Mouse (Mus musculus) regulatory T cell (primary cell): Measurements from ENCODE around the gene Ddx56.
"Not testable (repeated sequence)": the region's sequence is repeated elsewhere in the genome, so short reads cannot be mapped to it uniquely, and the experiment has no call there.

ENCODE experiments used
- in situ Hi-C: fragments of 300-600 bp; cut with MboI, MseI; formaldehyde crosslinking; loops from one replicate; pipeline ENCODE4 v1.15.1; 2025; ENCODE audit warnings: high pct_unique_total_duplicates

Gene Ddx56

DNA sequence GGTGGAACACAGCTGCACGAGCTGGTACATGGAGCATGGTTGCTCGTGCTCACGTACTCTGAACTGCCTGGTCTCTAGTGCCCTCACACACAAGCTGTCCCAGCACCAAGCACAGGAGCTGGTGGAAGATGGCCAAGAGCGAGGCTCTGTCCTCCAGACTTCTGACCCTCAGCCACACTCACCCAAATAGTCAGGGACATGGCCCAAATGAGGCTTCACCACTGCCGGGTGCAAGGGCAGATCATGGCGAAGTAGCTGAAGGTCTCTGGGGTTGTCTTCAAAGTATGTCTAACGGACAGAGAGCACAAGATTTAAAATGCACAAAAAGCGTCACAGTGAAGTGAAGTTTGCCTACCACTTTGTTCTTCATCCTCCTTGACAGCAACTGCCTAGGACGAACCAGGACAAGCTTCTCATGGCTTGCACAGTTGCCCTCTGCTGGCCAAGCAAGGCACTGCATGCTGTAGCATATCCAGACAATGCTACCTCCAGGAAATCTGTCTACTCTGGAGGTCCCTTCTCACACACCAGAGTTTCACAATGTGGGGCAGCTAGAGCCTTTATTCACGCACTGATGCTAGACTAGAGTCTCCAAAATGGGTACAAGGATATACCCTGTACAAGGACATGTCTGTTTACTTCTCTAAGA, 6.0 kb downstream of the Ddx56 start:
- in situ Hi-C loops, result loop anchor here (5.0 kb wide), 1 partner anchor 59 kb away; the partner anchor contains the start of genes A730071L15Rik and Nudcd3

DNA sequence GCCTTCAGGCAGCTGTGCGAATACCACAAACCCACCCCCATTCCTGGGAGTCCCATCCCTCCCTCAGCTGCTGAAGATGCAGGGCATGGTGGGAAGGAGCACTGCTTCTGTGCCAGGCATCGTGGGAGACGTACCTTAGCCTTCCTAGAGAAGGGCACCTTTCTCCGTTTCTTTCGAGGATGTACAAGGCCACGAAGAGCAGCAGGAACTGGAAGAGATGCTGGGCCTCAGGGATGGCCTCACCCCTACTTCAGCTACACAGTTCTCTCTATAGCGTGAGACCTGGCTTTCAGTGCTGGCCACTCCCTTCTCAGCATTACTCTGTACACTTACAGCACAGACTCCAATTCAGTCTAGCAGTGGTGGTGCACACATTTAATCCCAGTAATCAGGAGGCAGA, 8.2 kb downstream of the Ddx56 start:
- in situ Hi-C loops, result no loop called here

DNA sequence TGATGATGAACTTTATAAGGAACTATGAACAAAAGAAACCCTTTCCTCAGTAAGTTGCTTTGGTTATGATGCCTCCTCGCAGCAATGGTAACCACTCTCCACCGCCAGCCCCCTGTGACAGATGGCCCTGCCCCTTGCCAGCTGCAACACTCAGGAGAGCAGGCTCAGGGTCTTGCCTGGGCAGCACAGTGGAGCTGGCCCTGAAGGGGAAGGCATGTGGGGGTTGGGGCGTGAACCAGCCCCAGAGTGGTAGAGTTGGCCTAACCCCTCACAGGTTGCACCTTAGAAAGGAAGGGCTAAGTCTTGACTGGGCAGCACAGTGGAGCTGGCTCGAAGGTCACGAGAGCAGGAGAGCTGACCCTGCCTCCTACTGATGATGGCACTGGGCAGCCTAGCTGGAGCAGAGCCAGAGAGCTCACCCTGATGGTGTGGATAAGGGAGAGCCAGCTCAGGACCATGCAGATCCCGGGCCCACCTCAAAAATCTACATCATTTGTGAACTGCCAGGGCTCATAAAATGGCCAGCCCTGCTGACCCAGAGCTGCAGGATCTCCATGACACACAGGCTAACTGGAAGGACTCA, 11.0 kb downstream of the Ddx56 start:
- in situ Hi-C loops, result no loop called here

DNA sequence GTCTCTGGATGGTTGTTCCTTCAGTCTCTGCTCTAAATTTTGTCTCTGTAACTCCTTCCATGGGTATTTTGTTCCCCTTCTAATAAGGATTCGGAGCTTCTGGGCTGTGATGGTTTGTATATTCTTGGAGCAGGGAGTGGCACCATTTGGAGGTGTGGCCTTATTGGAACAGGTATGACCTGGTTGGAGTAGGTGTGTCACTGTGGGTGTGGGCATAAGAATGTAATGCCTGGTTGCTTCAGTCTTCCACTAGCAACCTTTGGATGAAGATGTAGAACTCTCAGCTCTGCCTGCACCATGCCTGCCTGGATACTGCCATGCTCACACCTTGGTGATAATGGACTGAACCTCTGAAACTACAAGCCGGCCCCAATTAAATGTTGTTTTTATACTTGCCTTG, 13.0 kb downstream of the Ddx56 start:
- in situ Hi-C loops, result not testable (repeated sequence)

DNA sequence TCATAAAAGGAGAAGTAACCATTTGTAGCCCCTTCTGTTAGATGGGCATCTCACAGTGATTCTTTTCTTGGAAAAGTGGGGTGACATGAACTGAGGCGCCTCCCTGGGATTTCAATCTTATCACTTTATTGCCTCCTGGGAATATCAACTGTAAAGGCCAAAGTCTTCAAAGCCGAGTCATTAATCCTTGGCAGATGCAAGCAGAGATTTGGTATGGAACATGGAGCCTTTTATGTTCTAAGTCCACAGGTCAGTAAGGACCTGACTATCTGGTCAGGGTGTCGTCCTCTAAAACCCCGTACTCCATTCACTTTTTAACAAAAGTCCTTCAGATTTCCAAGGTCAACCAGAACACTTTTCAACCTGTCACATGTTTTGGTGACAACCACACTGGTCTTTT, 14.7 kb downstream of the Ddx56 start:
- in situ Hi-C loops, result no loop called here

DNA sequence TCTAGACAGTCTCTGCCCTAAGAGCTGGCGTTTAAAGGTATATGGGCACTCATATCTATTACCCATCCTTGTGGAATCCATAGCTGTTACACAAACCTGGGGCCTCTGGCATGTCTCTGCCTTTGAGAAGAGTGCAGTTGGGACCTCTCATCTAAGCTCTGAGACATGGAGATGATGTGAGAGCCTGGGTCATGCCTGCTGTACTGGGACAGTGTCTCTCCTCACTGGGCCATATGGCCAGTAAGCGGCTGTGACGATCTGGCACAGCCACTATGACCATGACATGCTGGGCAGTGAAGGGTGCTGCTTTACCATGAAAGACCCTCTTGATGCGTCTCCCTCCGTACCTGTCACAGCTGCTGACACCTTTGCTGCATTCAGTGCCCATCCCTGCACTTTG, 15.3 kb downstream of the Ddx56 start:
- in situ Hi-C loops, result no loop called here

DNA sequence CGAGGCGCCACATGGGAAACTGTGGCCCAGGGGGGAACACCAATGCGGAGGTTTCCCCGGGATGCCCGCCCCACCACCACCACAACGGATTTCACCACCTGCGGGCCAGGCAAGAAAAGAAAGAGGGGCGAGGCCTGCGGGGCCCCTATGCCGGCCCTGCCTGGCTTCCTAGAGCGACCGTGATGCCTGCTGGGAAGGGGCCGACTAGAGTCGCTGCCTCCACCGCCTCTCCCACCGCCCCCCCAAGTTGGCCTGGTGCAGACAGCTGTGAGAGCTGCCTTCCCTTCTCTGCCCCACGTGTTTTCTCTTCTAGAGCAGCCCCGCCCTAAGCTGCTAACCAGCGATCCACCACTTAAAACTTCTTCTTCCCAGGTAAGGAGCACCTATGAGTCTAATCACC, 22.9 kb downstream of the Ddx56 start:
- in situ Hi-C loops, result no loop called here

DNA sequence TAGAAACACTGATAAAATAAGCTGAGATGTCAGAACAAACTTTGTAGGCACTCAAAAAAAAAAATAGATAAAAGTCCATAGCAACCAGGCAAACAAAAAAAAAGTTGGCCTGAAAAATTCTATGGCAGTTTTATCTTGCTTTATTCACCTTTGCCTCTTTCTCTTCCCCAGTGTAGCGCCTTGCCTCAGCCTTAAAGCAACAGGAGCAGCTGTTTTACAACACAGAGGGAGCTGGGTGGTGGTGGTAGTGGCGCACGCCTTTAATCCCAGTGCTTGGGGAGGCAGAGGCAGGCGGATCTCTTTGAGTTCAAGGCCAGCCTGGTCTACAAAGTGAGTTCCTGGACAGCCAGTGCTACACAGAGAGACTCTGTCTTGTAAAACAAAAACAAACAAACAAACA, 34.5 kb downstream of the Ddx56 start:
- in situ Hi-C loops, result no loop called here

DNA sequence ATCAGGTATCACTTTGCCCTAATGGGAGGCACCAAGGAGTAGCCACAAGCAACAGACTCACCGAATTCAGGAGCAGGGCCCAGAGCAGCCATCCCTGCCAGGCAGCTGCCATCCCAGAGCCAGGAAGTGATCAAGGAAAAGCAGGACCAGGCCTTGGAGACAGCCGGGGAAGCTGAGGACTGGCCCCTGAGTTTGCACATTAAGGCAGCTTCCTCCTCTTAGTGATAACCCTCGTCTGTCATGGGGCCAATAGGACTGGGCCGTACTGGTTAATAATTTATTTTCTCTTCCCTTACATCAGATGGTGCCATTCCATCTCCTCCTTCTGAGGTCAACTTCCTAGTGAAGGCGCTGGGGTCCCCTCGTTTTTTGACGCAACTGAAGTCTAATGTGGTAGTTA, 37.6 kb downstream of the Ddx56 start, which contains the start of gene Npc1l1:
Npc1l1 (minus strand) TSS at position 132 of the 400 bp plus-strand sequence.
- in situ Hi-C loops, result no loop called here

DNA sequence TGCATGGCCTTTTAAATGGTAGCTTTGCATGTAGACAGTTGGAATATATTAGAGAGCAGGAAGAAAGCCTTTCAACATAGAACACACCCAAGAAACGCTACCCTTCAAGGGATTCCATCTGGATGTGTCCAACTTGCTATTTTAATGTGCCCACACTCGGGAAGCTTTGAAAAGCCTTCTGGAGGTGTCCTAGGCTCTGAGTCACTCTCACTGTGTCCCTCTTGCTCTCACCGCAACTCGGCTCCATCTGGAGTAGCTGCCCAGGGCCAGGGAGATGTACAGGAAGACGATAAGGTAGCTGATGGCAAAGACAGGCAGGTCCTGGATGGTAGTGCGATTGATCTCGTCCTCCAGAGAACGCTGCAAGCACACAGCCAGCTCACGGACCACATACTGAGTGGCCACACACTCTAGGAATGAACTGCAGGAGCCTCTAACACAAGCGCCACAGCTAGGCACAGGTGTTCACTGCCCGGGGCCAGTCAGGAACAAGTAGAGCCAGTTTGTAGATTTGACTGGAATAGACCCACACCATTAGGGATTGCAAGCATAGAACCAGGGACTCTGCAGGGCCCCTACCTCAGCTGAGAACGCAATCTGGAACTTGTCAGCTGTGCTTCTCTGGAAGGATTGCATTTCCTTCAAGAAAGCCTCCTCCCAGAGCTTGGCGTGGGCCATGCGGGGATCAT, 42.9 kb downstream of the Ddx56 start:
- in situ Hi-C loops, result no loop called here

DNA sequence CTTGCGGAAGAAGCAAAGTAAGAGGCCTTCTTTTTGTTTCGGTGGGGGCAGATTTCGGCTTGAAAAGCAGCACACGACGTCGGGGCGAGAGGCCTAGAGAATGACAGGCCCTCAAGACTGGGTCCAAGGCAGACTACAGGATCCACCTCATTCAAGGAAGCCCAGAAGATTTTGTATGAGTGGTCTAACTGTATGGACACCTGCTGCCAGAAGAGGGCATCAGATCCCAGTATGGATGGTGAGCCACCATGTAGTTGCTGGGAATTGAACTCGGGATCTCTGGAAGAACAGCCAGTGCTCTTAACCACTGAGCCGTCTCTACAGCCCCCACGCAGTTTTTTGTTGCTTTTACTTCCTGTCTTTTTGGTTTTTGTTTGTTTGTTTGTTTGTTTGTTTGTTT, 45.4 kb downstream of the Ddx56 start:
- in situ Hi-C loops, result no loop called here

DNA sequence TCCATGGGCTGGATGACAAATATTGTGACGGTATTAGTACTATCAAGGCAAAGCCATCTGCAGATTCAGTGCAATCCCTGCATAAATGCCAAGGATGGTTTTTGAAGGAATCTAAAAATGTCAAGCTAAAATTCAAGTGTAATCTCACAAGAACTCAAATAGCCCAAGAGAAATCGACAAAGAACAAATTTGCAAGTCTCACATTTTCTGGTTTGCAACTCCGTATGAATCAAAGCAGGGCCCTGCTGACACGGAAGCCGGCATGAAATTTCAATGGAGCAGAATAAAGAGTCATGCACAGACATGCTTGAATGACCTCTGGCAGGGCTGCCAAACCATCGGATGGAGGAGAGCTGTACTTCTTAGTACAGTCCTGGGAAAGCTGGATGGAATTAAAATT, 47.6 kb downstream of the Ddx56 start:
- in situ Hi-C loops, result no loop called here

DNA sequence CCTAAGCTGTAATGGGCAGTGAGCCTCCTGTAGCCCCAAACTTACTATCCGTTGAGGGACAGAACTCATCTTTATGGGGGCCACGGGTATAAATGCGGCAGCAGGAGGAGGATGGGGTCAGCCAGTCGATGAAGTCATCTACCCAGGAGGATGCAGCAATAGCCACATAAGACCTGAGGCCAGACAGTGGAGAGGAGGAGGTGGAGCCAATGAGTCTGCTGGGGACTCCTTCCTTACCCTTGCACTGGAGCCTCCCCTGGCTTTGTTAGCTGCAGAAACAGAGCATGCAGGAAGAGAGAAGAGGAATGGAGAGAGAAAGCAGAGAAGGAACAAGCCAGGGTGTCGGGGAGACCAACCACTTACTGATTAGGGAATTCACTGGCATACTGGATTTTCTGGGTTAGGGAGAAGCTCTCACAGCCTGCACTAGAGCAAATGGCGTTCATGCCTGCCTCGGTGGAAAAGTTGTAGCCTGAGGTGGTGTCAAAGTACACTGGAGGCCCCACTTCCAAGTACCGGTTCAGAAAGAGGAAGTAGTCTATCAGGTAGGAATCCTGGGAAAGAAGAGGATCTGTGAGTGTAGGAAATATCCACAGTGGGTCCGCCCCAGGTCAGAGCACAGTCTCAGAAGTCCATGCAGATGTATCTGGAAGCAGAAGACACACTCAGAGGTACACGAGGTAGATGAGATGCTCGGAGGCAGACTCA, 49.2 kb downstream of the Ddx56 start:
- in situ Hi-C loops, result no loop called here

DNA sequence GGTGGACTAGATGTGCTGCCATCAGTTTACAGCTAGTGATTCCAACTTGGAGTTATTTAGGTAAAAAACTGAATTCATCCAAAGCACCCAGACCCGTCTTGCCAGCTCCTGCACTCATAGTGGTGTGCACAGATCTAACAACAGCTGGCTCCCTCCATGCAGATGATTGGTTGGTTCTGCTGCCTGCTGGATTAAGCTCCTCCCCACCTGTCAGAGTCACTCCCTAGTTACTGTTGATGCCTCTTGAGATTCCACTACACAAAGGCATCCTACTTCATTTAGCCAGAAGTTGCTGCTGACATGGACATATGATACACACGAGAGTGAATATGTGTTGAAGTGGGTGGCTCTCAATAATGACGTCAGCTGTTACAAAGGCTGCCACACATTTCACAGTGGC, 50.7 kb downstream of the Ddx56 start:
- in situ Hi-C loops, result no loop called here
